Mouse (Mus musculus): ENCODE data around the gene Lyzl4.

DNA sequence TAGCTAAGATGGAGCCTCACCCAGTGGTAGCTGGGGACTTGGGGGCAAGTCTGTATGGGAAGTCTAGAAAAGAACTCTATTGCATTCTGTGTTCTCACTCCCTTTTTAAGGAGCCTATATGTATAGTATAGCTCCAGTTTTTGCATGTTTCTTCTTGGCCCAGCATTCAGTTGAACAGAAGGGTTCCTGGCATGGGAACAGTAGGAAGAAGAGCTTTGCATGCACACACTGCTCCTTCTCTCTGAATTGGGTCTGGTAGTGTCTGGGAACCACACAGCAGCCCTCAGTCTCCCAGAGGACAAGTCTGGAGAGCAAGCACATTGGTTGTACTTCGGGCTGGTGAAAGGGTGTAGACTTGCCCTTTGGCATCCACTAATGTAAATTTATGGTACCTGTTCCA is 11.3 kb downstream of the Lyzl4 start:
- TF ChIP-seq POLR2A (IDR thresholded peaks at IDR 0.05; ENCODE audit: low read depth, low read length) (no peak), CTCF (IDR thresholded peaks at IDR 0.05; ENCODE audit: extremely low read depth, insufficient read length, insufficient replicate concordance, low read depth, low read length) (no peak)
